Mouse (Mus musculus): ENCODE measurements around the gene Fam53b.
"Not testable (repeated sequence)": the region's sequence is repeated elsewhere in the genome, so short reads cannot be mapped to it uniquely, and the experiment has no call there.

Fam53b gene

DNA sequence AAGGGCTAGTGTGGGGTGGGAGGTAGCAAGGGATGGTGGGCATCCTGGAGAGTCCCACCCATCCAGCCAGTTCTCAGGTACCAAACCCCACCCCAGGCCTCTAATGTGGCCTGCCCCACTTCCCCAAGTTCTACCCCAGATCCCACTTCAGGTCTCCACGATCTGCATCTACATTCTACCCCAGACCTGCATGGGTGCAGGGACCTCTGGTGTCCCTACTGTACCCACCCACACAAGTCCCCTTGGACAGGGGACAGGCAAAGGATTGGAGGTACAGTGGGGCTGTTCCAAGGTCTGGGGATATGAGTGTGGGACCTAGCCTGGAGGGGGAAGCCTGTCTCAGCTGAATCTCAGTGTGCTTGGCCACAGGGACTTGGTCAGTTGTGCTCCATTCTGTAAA lies 131.9 kb downstream of the Fam53b start:
- no peak for DNase-seq (ENCODE audit: low read depth)

DNA sequence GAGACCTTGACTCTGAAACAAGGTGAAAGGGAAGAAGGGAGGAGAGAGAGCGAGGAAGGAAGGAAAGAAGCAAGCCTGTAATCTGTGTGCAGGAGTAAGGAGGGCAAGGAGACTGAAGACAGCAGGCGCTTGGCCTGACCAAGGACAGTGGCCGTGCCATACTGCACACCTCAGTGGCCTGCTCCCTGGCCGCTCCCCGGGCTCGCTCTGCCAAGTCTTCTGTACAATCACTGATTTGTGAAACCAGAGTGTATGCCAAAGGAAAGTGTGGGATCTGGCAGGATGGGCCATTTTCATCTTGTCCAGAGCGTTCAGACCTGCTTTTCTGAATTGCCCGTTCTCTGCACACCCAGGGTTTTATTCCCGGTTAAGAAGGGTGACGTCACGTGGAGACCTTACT lies 132.4 kb downstream of the Fam53b start:
- no peak for DNase-seq (ENCODE audit: low read depth)

GRCm38 (mm10) chr7:132679549-132679948 lies 134.1 kb downstream of the Fam53b start:
- no peak for DNase-seq (ENCODE audit: low read depth)

DNA sequence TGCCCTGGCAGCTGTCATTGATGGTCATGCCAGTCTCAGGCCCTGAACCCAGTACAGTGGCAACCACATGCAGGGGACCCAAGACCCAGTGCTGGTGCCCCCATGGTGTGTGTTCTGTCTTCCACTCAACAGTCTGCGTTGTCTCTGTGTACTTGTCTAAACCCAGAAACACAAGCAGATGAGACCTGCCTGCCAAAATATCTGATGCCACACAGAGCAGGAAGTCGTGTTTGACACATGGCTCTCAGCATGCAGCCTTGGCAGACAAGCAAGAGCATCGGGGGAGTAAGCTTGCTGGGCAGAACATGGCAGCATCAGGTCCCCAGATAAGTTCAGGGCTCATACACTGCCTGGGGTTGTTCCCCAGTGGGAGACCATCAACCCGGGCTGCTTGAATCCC lies 134.6 kb downstream of the Fam53b start:
- DNase-seq (ENCODE audit: low read depth): no peak

DNA sequence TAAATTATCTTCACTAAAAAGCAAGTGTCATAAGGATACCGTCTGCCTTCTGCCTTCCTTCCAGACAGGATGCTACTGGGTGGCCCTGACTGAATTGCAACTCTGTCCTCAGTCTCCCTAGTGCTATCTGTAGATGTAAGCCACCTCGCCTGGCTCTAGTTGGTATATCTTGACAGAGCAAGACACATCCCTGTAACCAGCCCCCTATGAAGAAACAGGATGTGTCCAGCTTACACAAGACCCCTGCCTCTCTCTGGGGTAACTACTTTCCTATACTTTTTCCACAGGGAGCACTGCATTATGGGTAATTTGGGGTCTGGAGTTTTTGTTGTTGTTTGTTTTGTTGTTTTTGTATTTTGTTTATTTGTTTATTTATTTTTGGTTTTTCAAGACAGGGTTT lies 137.8 kb downstream of the Fam53b start:
- no peak for DNase-seq (ENCODE audit: low read depth)

DNA sequence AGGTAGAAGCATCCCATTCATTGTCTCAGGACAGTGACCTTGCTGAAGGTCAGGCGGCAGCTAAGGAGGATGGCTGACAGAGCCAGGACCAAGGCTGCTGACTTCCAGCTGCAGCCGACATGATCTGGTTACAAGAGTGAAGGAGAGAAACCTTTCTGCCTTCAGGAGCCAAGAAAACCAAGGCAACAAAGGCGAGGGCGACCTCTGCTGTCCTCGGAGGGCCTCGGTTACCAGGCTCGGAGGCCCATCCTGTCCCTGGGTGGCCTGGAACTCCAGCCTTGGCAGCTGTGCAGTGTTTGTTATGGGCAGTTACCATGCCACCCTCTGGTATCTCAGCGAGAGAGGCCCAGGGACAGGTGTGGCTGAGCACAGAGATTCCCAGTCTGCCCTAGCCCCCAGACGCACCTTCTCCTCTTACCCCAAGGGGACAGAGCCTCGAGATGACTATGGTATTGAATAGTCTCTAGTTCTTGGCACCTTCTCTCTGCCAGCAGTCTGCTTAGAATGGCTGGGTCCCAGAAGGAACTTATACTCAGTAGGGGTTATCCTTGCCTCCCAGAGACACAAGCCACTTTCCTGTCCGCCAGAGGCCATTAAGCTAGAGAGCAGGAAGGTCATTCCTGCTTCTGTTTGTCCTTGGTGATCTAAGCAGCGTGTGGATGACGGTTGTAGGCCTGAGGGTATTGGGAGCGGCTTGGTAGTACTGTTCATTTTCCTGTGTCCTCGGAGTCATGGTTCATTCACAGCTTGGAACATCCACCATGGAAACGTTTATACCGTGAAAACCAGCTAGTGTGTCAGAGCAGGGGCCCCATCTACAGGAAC lies 139.5 kb downstream of the Fam53b start:
- no peak for DNase-seq (ENCODE audit: low read depth)

DNA sequence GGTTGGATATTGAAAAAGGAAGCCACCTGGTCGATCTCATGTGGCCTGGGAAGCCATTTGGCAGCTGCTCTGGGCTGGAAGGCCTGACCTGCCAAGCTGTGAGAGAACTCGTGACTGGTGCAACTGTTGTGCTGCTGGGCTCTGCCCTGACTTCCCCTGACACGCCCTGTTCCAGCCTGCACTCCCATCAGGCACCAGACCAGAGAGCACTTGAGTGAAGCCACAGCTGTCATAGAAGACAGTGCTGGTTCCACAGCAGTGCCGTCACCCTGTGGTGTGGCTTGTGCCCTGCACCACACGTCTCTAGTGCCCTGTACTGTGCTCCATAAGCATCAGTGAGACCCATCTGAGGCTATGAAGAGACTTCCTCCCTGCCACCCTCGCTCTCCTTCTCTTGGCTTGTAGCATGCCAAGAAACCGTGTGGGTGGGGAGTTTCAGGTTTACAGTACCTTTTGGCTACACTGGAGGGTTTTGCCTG lies 141.2 kb downstream of the Fam53b start:
- DNase-seq (ENCODE audit: low read depth): peak; percentile 26

GRCm38 (mm10) chr7:132670863-132671165 lies 142.9 kb downstream of the Fam53b start:
- no peak for DNase-seq (ENCODE audit: low read depth)

DNA sequence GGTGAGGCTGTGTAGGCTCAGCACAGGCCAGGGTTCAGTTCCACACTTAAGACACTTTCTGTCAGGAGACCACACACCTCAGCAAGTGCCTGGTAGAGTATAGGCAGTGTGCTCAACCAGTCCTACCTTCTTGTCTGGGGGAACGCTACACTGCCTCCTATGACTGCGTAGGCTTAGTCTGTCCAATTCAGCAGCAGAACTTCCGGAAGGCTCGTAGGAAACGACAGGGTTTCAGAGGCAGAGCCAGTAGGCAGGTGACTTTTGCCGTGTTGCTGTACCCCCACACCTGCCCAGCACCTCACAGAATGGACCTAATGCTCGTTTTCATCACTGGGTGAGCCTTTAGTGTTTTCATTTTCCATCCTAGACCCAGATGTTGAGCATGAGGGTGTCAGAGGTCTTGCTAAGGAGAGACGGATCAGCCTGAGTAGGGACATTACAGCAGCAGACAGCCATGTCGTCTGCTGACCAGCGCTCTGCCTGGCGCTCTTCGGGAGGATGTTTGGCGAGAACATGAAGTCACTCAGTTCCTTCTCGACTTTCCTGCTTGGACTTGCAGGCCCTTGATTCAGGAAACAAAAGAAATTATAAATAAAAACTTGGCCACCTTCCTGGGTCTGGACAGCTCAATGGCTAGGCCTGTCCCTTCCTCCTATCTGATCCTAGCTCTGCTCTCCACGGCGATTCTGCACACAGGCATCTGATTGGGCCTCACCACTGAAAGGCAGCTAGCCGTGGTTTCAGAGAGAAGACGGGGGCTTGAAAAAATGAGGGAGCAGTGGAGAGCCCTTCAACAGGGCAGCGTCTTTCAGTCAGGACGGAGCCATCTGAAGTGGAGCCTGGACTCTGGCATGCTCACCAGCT lies 143.5 kb downstream of the Fam53b start:
- no peak for DNase-seq (ENCODE audit: low read depth)

GRCm38 (mm10) chr7:132668604-132669003 lies 145.1 kb downstream of the Fam53b start:
- no peak for DNase-seq (ENCODE audit: low read depth)

DNA sequence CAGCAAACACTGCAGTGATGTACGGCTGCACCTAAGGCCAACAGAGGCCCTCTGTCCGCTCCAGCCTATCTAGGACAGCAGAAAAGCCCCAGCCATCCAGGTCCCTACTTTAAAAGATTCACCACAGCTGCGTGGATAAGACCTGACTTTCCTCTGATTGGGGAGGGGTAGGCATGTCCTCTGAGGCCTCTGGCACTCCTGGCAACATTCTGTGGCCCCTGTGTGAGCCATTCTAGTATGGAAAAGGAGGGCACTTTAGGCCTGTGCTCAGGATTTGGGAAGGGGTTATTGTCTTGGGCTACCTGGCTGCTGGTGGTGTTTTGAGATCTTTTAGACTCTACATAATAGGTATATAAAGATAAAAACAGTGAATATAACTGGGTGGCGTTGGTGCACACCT lies 147.2 kb downstream of the Fam53b start:
- DNase-seq (ENCODE audit: low read depth): no peak

GRCm38 (mm10) chr7:132665664-132666382 lies 147.9 kb downstream of the Fam53b start:
- no peak for DNase-seq (ENCODE audit: low read depth)

DNA sequence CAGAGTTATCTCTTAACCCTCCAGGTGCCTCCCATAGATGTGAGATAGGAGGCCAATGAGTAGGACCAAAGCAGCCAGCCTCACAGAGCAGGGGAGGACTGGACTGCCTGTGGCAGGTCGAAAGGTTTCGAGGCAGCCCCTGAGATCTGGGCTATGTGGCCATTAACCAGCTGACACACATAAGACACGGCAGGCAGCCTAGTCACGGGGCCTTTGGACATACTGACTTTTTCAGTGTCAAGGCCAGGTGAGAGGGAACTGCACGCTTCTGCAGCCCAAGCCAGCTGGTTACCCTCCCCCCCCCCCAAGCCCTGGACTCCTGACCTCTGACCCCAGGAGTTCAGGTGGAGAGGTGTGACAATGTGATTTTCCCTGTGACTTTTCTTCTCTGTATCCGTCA lies 148.9 kb downstream of the Fam53b start:
- no peak for DNase-seq (ENCODE audit: low read depth)

- not testable (repeated sequence) for DNase-seq (ENCODE audit: low read depth)
These were observed 150.9 kb downstream of the Fam53b start for GRCm38 (mm10) chr7:132662831-132663230.
